Mouse (Mus musculus): ENCODE results near the gene Pyroxd1. TPM values are rescaled to one million over a fixed set of nuclear protein-coding genes. Genes with fewer than 3 reads are reported as not detected.
A peak's percentile ranks its signal among the peaks of the same experiment; 100 is the strongest.
"Not testable (repeated sequence)": the region's sequence is repeated elsewhere in the genome, so short reads cannot be mapped to it uniquely, and the experiment has no call there.

Pyroxd1 gene
- polyA plus RNA-seq, 1 experiment: 15.5 TPM

GRCm38 (mm10) chr6:142346181-142347110, 992 bp downstream of the Pyroxd1 start:
- no peak for TF ChIP-seq CTCF (IDR thresholded peaks at IDR 0.05; ENCODE audit: borderline replicate concordance, extremely low read depth, insufficient read depth, insufficient read length)
- no peak for TF ChIP-seq POLR2A (IDR thresholded peaks at IDR 0.05; ENCODE audit: borderline replicate concordance, extremely low read depth, insufficient read depth, insufficient read length, poor library complexity, severe bottlenecking)
- DNase-seq (ENCODE audit: low read depth): no peak

- TF ChIP-seq POLR2A (IDR thresholded peaks at IDR 0.05; ENCODE audit: borderline replicate concordance, extremely low read depth, insufficient read depth, insufficient read length, poor library complexity, severe bottlenecking) (no peak), CTCF (IDR thresholded peaks at IDR 0.05; ENCODE audit: borderline replicate concordance, extremely low read depth, insufficient read depth, insufficient read length) (no peak)
- DNase-seq (ENCODE audit: low read depth): peak; percentile 11
Measured at GRCm38 (mm10) chr6:142347431-142348385, 2.3 kb downstream of the Pyroxd1 start.

- DNase-seq (ENCODE audit: low read depth): not testable (repeated sequence)
Measured at GRCm38 (mm10) chr6:142352099-142352498, 6.6 kb downstream of the Pyroxd1 start.

GRCm38 (mm10) chr6:142357106-142357505, 11.7 kb downstream of the Pyroxd1 start:
- TF ChIP-seq POLR2A (IDR thresholded peaks at IDR 0.05; ENCODE audit: borderline replicate concordance, extremely low read depth, insufficient read depth, insufficient read length, poor library complexity, severe bottlenecking) (no peak), CTCF (IDR thresholded peaks at IDR 0.05; ENCODE audit: borderline replicate concordance, extremely low read depth, insufficient read depth, insufficient read length) (no peak)
- no peak for DNase-seq (ENCODE audit: low read depth)

GRCm38 (mm10) chr6:142362036-142362435, 16.6 kb downstream of the Pyroxd1 start:
- DNase-seq (ENCODE audit: low read depth): no peak
- TF ChIP-seq CTCF (IDR thresholded peaks at IDR 0.05; ENCODE audit: borderline replicate concordance, extremely low read depth, insufficient read depth, insufficient read length): no peak
- TF ChIP-seq POLR2A (IDR thresholded peaks at IDR 0.05; ENCODE audit: borderline replicate concordance, extremely low read depth, insufficient read depth, insufficient read length, poor library complexity, severe bottlenecking): no peak

GRCm38 (mm10) chr6:142363019-142363576, 17.6 kb downstream of the Pyroxd1 start:
- TF ChIP-seq CTCF (IDR thresholded peaks at IDR 0.05; ENCODE audit: borderline replicate concordance, extremely low read depth, insufficient read depth, insufficient read length) (peak; percentile 42; the same call in 1 of the 2 replicates), POLR2A (IDR thresholded peaks at IDR 0.05; ENCODE audit: borderline replicate concordance, extremely low read depth, insufficient read depth, insufficient read length, poor library complexity, severe bottlenecking) (no peak)
- DNase-seq (ENCODE audit: low read depth): peak; percentile 35

- DNase-seq (ENCODE audit: low read depth): no peak
- TF ChIP-seq POLR2A (IDR thresholded peaks at IDR 0.05; ENCODE audit: borderline replicate concordance, extremely low read depth, insufficient read depth, insufficient read length, poor library complexity, severe bottlenecking) (no peak), CTCF (IDR thresholded peaks at IDR 0.05; ENCODE audit: borderline replicate concordance, extremely low read depth, insufficient read depth, insufficient read length) (no peak)
Measured at GRCm38 (mm10) chr6:142365742-142366472, 20.5 kb downstream of the Pyroxd1 start.

- no peak for TF ChIP-seq CTCF (IDR thresholded peaks at IDR 0.05; ENCODE audit: borderline replicate concordance, extremely low read depth, insufficient read depth, insufficient read length)
- no peak for DNase-seq (ENCODE audit: low read depth)
Measured at GRCm38 (mm10) chr6:142366473-142367018, 21.1 kb downstream of the Pyroxd1 start.

- no peak for DNase-seq (ENCODE audit: low read depth)
- TF ChIP-seq POLR2A (IDR thresholded peaks at IDR 0.05; ENCODE audit: borderline replicate concordance, extremely low read depth, insufficient read depth, insufficient read length, poor library complexity, severe bottlenecking) (no peak), CTCF (IDR thresholded peaks at IDR 0.05; ENCODE audit: borderline replicate concordance, extremely low read depth, insufficient read depth, insufficient read length) (no peak)
Measured at GRCm38 (mm10) chr6:142367565-142367964, 22.1 kb downstream of the Pyroxd1 start.

GRCm38 (mm10) chr6:142369568-142369967, 24.1 kb downstream of the Pyroxd1 start:
- DNase-seq (ENCODE audit: low read depth): no peak
- TF ChIP-seq POLR2A (IDR thresholded peaks at IDR 0.05; ENCODE audit: borderline replicate concordance, extremely low read depth, insufficient read depth, insufficient read length, poor library complexity, severe bottlenecking) (no peak), CTCF (IDR thresholded peaks at IDR 0.05; ENCODE audit: borderline replicate concordance, extremely low read depth, insufficient read depth, insufficient read length) (no peak)

Measured in brain, embryonic 14.5 days (tissue).